Mouse (Mus musculus) MEL (cell line): ENCODE measurements around the gene Efcab5.

Source experiments
- BHLHE40 ChIP-seq: IDR thresholded peaks from 2 replicates; pipeline ENCODE4 v1.6.1; 2012; ENCODE audit warnings: low read depth, mild to moderate bottlenecking, inconsistent platforms, low read length, improper control_type of control experiment, borderline replicate concordance
- MAX ChIP-seq: IDR thresholded peaks from 2 replicates; pipeline ENCODE4 v1.6.1; 2011; ENCODE audit warnings: low read length, improper control_type of control experiment
- POLR2AphosphoS2 ChIP-seq: IDR thresholded peaks from 2 replicates; pipeline ENCODE4 v1.6.1; 2011; ENCODE audit warnings: low read length, improper control_type of control experiment
- ZMIZ1 ChIP-seq: IDR thresholded peaks from 2 replicates; pipeline ENCODE4 v1.6.1; 2012; ENCODE audit warnings: low read depth, mild to moderate bottlenecking, inconsistent platforms, low read length, improper control_type of control experiment, moderate library complexity

GRCm38 (mm10) chr11:77160341-77160740, 28.4 kb downstream of the Efcab5 start:
- no peak for TF ChIP-seq BHLHE40
- TF ChIP-seq POLR2AphosphoS2, result no peak
- no peak for TF ChIP-seq ZMIZ1
- no peak; the same call in 1 of the 2 replicates for TF ChIP-seq MAX
